Mouse (Mus musculus) activated CD4-positive, CD25-positive, alpha-beta regulatory T cell, adult 4 months (primary cell): ENCODE data around the gene Eif4e3. TPM values are rescaled to one million over a fixed set of nuclear protein-coding genes. Genes with fewer than 3 reads are reported as not detected.

Experiments
- ATAC-seq: one replicate; pipeline ENCODE4 v1.8.0; 2017
- polyA plus RNA-seq, 2 experiments: library from polyadenylated mRNA; unstranded; fragments of 100-300 nt; shearing (Covaris generic); gene quantifications; one replicate each; pipeline ENCODE4 v1.2.1; 2017

Gene Eif4e3
- 10 to 100 TPM; 33.8 to 35.1 TPM for polyA plus RNA-seq

DNA sequence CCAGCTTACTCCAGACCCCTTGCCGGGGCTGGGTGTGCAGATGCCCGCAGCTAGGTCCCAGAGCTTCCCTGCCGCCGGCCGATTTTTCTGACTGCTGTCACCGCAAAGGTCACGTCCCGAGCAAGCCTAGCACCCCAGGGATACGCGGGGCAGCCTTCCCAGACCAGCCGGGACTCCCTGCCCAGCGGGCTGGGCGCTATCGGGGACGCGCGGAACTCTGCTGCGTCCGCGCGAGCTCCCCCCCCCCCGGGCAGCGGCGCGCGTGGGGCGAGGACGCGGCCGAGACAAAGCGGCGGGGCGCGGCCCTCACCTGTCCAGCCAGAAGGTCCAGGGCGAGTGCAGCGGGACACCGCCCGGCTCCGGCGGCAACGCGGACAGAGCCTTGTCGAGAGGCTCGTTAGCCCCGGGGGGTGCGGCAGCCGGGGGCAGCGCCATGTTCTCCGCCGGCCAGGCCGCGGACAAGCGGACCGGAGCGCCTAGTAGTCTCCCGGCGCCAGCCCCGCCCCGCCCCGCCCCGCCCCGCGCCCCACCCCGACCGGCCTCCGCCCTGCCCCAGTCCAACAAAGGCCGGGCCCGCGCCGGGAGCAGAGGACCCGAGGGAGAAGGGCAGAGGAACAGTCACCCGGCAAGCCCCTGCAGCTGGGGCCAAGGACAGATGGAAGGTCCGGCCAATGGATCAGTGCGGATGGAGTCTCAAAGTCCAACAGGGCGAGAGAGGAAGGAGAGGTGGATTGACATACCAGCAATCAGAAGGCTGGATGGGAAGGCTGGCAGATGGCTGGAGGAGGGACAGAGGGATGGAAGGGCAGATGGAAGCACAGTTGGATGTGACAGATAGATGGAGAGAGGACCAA, at the start of gene Eif4e3, which contains the start of gene Gm20696:
Gene Eif4e3, minus strand, starts transcription at position 454 of the 854 bp plus-strand sequence.
Gene Gm20696, minus strand, starts transcription at position 480 of the 854 bp plus-strand sequence.
- no peak for ATAC-seq

DNA sequence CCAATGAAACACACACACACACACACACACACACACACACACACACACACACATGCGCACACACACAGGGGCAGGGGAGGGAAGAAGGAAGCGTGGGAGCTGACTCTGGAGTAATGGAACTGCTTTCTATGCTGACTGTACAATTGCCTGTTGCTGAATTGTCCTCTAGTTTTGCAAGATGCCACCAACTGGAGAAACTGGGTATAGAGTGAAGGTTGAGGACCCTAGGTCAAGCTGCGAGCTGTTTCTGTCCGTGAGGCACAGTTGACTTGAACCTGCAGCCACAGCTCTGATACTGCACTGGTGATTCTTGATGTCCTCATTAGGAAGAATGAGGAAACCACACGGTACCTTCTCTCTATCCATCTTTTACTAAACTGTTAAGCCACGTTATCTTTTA, 49.3 kb upstream of the Eif4e3 start:
- no peak for ATAC-seq

DNA sequence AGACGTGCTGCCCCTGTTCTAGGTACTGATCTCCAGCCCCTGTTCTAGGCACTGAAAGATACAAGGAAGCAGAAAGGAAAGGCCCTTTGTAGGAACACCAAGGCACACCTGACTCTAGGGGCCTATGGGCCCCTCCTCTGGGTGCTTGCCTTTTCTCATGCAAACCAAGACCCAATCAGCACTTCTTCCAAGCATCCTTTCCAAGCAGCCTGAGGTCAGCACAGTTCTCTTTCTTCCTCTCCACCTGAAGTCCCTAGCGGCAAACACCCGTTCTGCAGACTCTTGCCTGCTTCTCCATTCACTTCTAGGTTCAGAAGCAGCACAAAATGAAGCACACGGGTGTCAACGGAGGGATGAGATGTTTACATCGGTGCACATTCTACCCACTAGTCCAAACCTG, 48.6 kb upstream of the Eif4e3 start:
- no peak for ATAC-seq

DNA sequence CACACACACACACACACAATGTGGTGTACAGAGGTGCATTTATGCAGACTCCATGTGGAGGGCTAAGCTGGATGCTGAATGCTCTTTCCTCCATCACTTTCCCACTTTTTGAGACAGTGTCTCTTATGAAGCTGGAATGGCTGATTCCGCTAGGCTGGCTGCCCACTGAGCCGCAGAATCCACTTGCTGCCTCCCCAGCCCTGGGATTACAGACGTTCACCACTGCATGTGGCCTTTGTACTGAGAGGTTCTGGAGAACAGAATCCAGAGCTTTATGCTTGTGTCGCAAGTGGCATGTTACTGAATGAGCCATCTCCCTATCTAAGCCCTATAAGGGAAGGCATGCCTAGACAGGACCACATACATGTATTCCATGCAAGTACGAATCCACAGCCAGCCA, 46.7 kb upstream of the Eif4e3 start:
- no peak for ATAC-seq

DNA sequence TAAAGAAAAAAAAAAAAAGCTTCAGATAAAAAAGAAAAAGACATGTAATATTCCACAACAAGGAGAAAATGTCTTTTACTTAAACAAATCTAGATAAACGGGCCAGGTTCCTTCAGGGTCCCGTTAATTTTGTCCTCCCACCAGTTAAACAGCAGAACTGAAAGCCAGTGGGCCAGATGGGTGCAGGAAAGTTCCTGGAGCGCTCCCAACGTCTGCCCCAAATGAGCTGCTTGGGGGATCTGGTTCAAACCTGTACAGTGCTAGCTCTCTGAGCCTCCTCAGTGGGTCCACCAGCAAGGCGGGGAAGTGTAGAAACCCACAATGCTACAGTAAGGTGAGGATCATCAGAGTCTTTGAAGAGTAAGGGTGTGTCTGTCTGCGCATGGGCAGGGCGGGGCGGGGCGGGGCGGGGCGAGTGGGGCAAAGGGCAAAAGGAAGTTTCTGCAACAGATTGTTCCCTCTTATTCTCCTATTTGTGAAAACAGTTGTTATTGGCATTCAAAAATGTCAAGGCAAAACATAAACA, 45.1 kb upstream of the Eif4e3 start:
- no peak for ATAC-seq

DNA sequence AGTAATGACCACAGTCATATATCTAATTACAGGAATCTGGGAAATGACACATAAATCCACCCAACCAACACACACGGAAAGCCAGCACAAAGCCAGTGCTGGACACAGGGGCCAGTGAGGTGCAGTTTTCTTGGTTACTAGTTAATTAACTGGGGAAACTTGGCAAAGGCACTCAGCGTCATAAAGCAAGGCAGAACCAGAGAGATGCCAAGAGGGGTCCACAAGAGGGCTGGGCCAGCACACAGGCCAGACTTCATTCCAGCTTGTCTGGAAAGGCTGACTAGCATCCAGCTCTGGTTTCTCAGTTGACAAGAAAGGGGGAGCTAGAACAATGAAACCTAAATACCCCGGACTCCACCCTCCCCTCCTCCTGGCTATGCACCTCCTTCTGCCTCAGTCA, 33.9 kb upstream of the Eif4e3 start:
- no peak for ATAC-seq

DNA sequence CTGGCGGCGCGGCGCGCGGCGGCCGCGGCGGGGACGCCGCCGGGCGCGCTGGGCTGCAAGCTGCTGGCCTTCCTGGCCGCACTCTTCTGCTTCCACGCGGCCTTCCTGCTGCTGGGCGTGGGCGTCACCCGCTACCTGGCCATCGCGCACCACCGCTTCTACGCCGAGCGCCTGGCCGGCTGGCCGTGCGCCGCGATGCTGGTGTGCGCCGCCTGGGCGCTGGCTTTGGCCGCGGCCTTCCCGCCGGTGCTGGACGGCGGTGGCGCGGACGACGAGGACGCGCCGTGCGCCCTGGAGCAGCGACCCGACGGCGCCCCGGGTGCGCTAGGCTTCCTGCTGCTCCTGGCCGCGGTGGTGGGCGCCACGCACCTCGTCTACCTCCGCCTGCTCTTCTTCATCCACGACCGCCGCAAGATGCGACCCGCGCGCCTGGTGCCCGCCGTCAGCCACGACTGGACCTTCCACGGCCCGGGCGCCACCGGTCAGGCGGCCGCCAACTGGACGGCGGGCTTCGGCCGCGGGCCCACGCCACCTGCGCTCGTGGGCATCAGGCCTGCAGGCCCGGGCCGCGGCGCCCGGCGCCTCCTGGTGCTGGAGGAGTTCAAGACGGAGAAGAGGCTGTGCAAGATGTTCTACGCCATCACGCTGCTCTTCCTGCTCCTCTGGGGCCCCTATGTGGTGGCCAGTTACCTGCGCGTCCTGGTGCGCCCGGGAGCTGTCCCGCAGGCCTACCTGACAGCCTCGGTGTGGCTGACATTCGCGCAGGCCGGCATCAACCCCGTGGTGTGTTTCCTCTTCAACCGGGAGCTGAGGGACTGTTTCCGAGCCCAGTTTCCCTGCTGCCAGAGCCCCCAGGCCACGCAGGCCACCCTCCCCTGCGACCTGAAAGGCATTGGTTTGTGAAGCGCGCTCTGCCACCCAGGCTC, 26.6 kb upstream of the Eif4e3 start:
- no peak for ATAC-seq

DNA sequence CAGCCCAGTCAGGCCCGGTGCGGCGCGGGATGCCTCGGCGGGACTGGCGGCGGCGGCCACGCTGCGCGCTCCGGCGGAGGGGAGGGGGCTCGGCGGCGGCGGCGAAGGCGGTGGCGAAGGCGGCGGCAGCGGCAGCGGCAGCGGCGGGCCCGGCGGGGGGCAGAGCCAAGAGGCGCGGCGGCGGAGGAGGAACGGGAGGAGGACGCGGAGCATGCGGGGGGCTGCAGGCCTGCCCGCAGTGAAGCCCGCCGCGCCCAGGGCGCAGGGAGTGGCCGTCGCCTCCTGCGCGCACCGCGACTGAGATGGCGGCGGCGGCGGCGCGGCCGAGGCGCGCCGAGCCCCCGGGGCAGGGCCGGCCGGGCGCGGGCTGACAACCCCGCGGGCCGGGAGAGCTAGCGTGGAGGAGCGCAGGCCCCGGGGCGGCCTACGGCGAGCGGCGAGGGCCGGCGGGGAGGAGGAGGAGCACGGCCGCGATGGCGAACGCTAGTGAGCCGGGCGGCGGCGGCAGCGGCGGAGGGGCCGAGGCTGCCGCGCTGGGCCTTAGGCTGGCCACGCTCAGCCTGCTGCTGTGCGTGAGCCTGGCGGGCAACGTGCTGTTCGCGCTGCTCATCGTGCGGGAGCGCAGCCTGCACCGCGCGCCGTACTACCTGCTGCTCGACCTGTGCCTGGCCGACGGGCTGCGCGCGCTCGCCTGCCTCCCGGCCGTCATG, 25.8 kb upstream of the Eif4e3 start, which contains the start of gene Gpr27:
Gene Gpr27, plus strand, starts transcription at position 474 of the 710 bp plus-strand sequence.
- no peak for ATAC-seq

DNA sequence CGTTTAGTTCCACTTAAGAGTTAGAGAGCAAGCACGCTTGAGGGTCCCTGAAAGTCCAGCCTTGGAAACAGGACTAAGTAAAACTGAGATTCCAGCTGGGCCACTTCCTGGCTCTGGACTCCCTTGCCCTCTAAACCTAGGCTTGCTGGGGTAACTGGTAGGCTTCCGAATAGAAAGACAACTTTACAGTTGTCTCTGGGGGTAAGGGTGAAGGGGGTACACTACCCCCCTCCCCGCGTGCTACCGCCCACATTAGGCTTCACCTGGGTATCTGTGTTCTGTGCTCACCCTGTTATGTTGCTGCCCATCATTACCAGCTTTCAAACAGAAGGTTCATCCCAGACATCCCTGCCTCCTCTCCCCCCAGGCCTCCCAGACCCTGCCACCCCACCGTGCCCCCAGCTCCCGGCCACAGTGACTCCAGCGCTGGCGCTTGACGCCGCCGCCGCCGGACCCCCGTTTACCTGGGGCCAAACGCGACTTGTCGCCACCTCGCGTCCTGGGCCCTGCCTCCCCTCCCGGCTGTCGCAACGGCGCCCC, 25.2 kb upstream of the Eif4e3 start:
- ATAC-seq, result no peak

DNA sequence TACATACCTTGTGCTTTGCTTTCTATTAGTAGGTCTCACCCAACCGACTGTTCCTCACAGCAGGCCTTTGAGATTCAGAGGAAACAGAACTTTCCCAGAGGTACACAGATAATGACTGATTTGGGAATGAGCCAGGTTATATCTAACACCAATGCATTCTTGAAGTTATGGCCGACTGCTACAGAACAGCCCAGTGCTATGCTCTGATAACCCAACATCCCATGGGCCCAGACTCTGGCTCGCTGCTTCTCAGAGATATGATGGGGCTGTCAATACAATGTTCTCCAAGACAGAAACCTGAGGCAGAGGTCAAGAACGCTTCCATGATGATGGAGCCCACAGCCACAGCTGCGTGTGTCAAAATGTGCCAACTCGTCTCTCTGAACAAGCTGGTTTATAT, 21.9 kb upstream of the Eif4e3 start:
- ATAC-seq, result no peak

DNA sequence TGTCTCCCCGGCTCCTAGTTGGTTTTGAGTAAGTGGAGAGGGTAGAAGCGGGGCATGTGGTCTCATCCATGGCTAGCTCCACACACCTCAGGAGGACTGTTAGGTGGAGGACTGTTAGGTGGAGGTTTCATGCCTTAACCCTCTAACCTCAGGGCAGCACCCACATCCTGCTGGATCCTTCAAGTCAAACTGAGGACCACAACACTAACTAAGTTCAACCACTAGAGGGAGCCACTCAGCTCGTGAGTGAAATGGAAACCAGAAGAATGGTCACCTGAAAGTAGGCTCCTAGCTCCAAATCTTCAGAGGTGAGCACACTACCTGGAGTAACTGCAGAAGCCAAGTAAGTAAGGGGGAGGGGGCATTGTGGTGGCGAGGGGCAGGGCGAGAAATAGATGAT, 18.3 kb upstream of the Eif4e3 start:
- peak; percentile 99 for ATAC-seq

DNA sequence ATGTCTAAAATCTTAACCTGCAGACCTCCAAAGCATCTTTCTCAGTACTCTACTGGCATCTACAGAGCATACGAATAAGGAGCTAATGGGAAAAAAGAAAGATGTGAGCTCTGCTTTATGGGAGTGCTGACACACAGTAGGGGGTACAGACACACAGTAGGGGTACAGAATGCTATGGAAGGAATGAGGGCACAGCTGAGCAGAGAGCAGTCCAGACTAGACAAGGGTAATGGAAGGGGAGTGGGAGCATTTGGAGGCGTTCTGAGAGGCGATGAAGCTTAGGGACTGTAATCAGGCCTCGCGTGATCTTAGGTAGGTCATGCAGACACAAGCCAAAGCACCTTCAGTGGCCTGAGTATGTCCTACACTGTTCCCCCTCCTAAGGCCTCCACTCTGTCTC, 17.4 kb upstream of the Eif4e3 start:
- ATAC-seq, result no peak

DNA sequence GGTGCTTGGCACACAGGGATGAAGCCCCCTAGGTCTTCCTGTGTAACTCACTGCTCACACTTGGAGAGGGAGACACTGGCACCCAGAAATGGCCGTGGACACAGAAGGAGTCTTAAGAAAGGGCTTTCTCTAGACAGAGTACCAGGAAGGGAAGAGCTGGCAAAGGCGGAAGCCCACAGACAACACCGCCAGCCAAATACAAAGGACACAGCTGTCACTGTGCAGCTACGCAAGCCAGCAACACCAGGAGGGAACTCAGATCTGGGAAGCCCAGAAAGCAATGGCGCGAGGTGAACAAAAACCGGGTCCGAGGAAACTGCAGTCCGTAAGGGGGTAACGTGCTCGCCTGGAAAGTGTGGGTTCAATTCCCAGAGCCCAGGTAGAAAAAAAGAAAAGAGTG, 11.5 kb upstream of the Eif4e3 start:
- no peak for ATAC-seq

DNA sequence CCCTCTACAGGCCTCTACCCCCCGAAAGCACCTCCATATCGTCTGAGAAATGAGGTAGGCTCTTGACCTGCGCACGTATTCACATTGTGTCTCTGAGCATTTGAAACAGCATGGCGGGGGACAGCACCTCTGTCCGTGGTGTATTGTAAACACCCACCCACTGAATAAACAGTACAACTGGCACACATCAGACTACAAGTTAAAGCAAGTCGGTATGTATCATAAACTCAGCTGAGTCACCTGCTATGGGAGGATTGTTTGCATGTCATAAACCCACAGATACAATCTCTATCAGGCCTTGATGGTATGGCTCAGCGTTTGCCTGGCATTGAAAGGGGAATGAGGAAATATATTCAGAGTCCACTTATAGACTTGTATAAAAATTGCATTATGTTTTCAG, 10.8 kb upstream of the Eif4e3 start:
- ATAC-seq, result no peak

DNA sequence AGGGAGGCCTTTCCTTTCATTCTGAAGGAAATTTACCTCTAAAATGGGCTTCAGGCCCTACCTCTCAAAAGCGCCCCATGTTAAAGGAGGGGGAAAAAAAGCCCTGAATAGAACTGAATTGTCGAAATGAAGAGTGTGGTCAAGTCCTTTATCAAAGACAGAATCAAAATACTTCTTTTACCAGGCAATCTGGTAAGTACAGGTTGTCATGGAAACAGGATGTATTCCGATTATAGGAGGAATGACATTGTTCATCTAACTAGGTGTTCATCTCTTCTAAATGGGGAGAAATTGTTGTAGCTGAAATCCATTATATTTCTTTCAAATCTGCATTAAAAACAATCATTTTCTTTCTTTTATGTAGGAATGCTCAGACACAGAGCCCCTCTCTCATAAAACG, 7.9 kb upstream of the Eif4e3 start:
- no peak for ATAC-seq

DNA sequence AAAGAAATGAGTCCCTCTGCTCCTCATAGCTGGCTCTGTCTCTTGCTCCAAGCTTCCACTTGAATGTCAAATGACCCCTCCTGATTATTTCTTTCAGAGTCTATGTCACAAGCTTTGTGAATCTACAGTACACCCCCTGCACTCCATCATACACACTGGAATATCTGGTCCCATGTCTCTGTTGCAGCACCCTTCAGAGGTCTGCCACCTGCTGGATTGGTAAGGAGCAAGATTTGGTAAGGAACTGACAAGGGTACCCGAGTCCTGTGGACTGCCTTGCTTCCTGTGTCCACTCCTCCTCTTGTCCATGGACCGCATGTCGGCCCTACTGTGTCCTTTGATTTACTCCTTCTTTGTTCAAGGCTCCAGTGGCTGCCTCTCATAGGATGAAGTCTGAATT, 5.2 kb upstream of the Eif4e3 start:
- ATAC-seq, result no peak

DNA sequence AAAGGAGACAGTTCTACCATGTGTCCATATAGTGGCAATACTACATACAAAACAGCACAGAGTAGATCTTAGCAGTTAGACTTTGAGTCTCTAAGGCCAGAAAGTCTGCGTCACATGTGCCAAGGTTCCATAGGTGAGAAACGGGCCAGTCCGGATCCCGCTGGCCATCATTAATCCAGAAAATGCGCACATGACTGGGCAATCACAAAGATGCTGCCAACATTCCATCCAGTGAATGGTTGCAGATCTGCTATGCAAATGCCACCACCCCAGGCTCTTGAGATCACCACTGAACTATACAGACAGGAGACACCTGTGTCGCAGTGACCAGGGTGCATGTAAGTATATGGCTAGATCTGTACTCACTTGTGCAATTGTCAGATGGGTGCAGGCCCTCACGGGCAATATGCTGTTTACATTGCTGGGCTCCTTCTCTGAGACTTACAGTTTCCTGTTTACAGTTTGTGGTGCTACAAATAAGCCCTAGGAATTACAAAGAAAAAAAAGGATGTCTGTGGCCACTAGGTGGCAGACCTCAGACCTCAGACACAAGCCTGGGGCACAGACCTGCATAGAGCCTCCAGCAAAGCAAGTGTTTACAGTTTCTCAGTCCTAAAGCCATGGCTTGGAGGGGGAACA, 4.0 kb upstream of the Eif4e3 start:
- peak; percentile 78 for ATAC-seq

DNA sequence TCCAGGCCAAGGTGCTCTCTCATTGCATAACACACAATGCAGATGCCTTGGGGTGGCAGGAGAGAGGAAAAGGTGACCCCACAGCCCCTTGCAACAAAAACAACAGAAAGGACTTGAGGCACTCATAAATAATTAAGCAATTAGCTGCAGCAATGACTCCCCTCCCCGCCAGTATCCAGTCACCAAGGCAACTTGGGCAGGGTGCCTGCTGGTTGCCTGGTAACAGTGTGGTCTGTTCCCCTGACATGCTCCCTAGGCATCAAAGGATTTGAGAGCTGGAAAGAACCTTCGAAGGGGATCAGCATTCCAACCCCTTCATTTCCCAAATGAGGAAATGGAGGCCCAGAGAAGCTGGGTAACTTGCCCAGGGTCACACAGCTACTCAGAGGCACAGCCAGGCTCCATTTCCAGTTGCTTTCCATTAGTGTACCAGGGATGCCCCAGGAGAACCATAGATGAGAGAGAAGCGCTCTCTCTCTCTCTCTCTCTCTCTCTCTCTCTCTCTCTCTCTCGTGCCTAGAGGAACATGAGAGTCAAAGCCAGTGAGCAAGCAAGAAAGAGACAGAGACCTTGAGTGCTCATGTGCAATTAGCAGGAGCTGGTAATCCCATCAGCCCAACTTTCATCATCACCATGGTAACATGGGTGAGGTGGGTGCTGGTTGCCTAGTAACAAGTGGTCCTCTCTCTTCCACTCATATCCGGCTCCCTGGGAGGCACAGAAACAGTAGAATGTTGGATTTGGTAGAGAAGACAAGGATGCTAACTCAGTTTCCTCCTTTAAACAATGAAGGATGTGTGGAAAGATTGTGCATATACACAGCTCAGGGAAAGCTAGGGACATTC, 3.1 kb upstream of the Eif4e3 start:
- no peak for ATAC-seq

DNA sequence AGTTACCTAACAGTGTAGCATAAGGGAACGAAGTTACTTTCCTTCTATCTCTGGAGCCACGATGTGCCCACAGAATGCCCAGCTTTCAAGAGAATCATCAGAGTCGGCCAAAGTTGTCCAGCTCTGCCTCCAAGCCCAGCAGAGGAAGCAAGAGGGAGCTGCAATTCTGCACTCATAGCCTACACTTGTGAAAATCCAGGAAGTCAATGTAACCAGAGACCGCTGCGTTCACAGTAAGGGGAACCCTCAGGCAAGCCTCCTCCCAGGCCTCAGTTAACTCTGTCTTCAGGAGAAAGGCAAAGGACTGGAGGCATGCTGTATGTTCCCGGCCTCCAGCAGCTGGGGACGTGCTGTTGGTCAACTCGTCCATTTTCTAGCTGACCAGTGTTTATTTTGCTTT, 719 bp upstream of the Eif4e3 start:
- no peak for ATAC-seq

DNA sequence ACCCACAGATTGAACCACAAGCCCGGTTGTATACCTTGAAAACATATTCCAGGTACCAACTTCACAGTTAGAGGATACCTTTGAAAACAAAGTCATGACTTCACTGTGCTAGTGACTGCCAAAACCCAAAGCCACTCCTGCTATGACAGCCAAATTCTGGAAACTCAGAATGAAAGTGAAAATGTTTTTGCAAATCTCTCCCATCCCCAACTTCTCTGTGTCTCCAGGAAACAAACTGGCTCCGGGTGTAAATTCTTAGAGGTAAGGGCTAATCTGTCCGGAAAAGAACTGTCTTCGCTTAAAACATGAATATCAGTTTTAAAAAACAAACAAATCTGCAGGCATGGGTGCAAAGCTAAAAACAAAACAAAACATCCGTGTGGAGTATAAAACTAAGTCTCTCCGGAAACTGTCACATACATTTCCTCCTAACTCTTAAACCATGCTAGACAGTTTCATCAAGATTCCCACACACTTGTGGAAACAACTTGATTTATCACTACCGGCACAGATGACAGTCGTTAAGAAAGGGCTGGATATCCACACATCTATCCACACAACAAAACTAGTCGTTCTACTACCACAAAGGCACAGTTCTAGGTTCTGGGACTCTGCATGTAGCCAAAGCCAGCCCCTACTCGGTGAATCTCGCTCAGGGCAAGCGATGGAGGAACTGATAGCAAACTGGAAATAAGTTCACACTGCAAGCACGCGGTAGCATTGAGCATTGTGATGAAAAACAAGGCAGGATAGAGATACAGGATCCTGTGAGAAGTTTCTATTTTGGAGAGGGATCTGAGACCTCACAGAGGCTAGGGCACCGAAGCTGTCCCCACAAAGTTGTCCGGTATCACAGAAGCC, 884 bp downstream of the Eif4e3 start:
- ATAC-seq, result peak; percentile 75
